Mouse (Mus musculus) heart, embryonic 10.5 days (tissue): Measurements from ENCODE around the gene Gucy2e. TPM values are rescaled to one million over a fixed set of nuclear protein-coding genes. Genes with fewer than 3 reads are reported as not detected.

ENCODE experiments used
- DNase-seq: peaks from one replicate; pipeline ENCODE4 v3.0.0-alpha.2; 2017; ENCODE audit warnings: low spot score
- H3K27ac ChIP-seq: fragments of 300-500 bp; sonication (generic); 2 replicates; pipeline ENCODE4 v1.5.1; 2016; ENCODE audit warnings: mild to moderate bottlenecking
- H3K27me3 ChIP-seq: fragments of 300-500 bp; sonication (generic); 2 replicates; pipeline ENCODE4 v1.6.1; 2016; ENCODE audit warnings: mild to moderate bottlenecking; ENCODE audit not compliant: poor library complexity, insufficient read depth, severe bottlenecking
- H3K36me3 ChIP-seq: fragments of 300-500 bp; sonication (generic); 2 replicates; pipeline ENCODE4 v1.6.1; 2016; ENCODE audit warnings: mild to moderate bottlenecking, moderate library complexity
- H3K4me1 ChIP-seq: fragments of 300-500 bp; sonication (generic); 2 replicates; pipeline ENCODE4 v1.6.1; 2016; ENCODE audit warnings: mild to moderate bottlenecking
- H3K4me3 ChIP-seq: fragments of 300-500 bp; sonication (generic); 2 replicates; pipeline ENCODE4 v1.5.1; 2016; ENCODE audit warnings: mild to moderate bottlenecking, moderate library complexity
- H3K9me3 ChIP-seq: fragments of 300-500 bp; sonication (generic); 2 replicates; pipeline ENCODE4 v1.6.1; 2016; ENCODE audit warnings: mild to moderate bottlenecking, moderate library complexity
- WGBS: fragments of 180-500 bp; shearing (Covaris S2); methylation state at CpG from one replicate; pipeline ENCODE4 v1.1.7; 2016; 5-methylcytosine and 5-hydroxymethylcytosine counted together
- polyA plus RNA-seq: library from polyadenylated mRNA; unstranded; fragments of >200 nt; fragmentation: Nextera tagmentation; extraction: Ambion mirVana; gene quantifications from 2 replicates; pipeline ENCODE4 v1.2.1, GENCODE M21; 2016

Gucy2e gene
- polyA plus RNA-seq, 1 experiment from 2014 or later = 0.24 TPM

- H3K27me3 ChIP-seq = peaks cover 42% of the 10 kb centered on the region
- peak; percentile 73 for DNase-seq
- WGBS = 5% methylated on average over 5 of the region's 5 CpGs
- peak overlapping the region; percentile 56 for H3K4me3 ChIP-seq
- H3K27ac ChIP-seq = peak overlapping the region; percentile 13; the same call in 1 of the 2 replicates
- peaks cover 28% of the 10 kb centered on the region for H3K4me1 ChIP-seq
- no peaks in the 10 kb centered on the region for H3K9me3 ChIP-seq
- no peaks in the 10 kb centered on the region for H3K36me3 ChIP-seq
Measured at GRCm38 (mm10) chr11:69196766-69197165, 40.1 kb downstream of the Gucy2e start.

DNA sequence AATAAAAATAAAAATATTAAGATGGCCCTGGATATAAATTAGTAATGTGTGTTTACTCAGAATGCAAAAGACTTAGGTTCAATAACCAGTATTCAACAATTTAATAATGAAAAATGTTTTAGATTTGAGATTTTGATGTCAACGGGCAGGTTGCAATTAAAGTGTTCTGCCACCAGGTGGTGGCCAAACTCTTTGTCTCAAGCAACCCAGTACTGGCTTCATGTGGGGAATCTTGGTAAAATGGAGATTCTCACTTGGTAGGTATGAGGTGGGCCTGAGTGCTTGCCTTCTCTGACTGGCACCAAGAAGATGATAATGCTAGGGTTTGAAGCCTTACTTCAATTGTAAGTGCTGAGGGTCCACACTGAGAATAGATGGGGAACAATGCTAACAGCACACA is 44.0 kb downstream of the Gucy2e start:
- H3K36me3 ChIP-seq = no peaks in the 10 kb centered on the region
- H3K27ac ChIP-seq = no peak overlapping the region
- WGBS = 4% methylated on average over 1 of the region's 1 CpGs
- no peaks in the 10 kb centered on the region for H3K9me3 ChIP-seq
- H3K27me3 ChIP-seq = peaks cover 35% of the 10 kb centered on the region
- peaks cover 14% of the 10 kb centered on the region for H3K4me1 ChIP-seq
- peak; percentile 72 for DNase-seq
- no peak overlapping the region for H3K4me3 ChIP-seq

GRCm38 (mm10) chr11:69185936-69186335 is 50.9 kb downstream of the Gucy2e start:
- Histone ChIP-seq H3K9me3 (no peaks in the 10 kb centered on the region), H3K4me1 (no peaks in the 10 kb centered on the region), H3K27me3 (peaks cover 19% of the 10 kb centered on the region; the same call in 1 of the 2 replicates), H3K4me3 (no peak overlapping the region), H3K27ac (no peak overlapping the region), H3K36me3 (no peaks in the 10 kb centered on the region)
- peak; percentile 59 for DNase-seq
- 81% methylated on average over 6 of the region's 6 CpGs for WGBS

DNA sequence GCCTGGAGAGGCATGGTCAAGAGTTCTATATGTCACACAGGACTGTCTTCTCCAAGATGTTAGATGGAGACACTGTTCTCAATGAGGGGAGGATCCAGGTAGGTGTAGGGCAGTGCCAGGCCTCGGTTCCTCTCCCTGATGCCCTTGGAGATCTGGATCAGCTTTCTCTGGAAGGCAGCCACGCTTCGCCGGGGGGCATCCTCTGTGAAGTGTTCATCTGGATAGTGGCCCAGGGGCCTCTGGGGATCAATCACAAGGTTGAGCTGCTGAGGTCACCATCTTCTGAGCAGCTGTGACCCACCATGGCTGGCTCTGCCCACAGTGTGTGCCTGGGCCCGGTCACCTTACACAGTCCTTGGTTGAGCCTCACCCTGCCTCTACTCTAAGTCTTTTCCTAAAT is 51.8 kb downstream of the Gucy2e start:
- Histone ChIP-seq H3K4me3 (no peak overlapping the region), H3K36me3 (no peaks in the 10 kb centered on the region), H3K27ac (no peak overlapping the region), H3K4me1 (no peaks in the 10 kb centered on the region), H3K27me3 (peaks cover 19% of the 10 kb centered on the region; the same call in 1 of the 2 replicates), H3K9me3 (no peaks in the 10 kb centered on the region)
- peak; percentile 64 for DNase-seq
- WGBS = 90% methylated on average over 5 of the region's 5 CpGs

- H3K27me3 ChIP-seq = no peaks in the 10 kb centered on the region
- no peak for DNase-seq
- 72% methylated on average over 4 of the region's 4 CpGs for WGBS
Measured at GRCm38 (mm10) chr11:69180120-69180519, 56.7 kb downstream of the Gucy2e start.

DNA sequence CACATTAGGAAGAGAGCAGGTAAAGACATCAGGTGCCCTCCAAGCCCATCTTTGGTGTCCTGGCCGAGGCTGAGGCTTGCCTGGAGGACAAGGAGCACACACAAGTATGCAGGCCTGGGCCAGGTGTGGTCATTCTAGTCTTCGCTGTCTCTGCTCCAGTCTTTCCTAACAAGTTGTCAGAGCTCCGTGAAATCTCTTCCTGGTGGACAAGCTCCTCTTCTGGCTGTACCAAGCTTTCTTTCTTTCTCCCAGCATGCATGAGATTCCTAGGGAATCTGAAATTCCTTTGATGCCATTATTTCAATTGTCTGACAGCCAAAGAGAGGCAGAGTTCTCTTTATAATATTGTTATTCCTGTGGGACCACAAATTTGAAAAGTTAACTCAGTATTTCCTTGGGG is 57.3 kb downstream of the Gucy2e start:
- Histone ChIP-seq H3K9me3 (no peaks in the 10 kb centered on the region), H3K36me3 (no peaks in the 10 kb centered on the region), H3K27me3 (no peaks in the 10 kb centered on the region), H3K4me3 (no peak overlapping the region), H3K27ac (no peak overlapping the region), H3K4me1 (peaks cover 11% of the 10 kb centered on the region; the same call in 1 of the 2 replicates)
- peak; percentile 65 for DNase-seq
- 53% methylated on average over 3 of the region's 3 CpGs for WGBS

More at GRCm38 (mm10) chr11:69180120-69180519, 56.7 kb downstream of the Gucy2e start:
- Histone ChIP-seq H3K4me1 (peaks cover 11% of the 10 kb centered on the region; the same call in 1 of the 2 replicates), H3K9me3 (no peaks in the 10 kb centered on the region), H3K36me3 (no peaks in the 10 kb centered on the region), H3K27ac (no peak overlapping the region), H3K4me3 (no peak overlapping the region)

GRCm38 (mm10) chr11:69178525-69178924 is 58.3 kb downstream of the Gucy2e start:
- DNase-seq = no peak
- 75% methylated on average over 3 of the region's 3 CpGs for WGBS
- H3K36me3 ChIP-seq = no peaks in the 10 kb centered on the region
- no peak overlapping the region for H3K27ac ChIP-seq
- no peaks in the 10 kb centered on the region for H3K9me3 ChIP-seq
- H3K4me1 ChIP-seq = peaks cover 11% of the 10 kb centered on the region; the same call in 1 of the 2 replicates
- no peak overlapping the region for H3K4me3 ChIP-seq
- no peaks in the 10 kb centered on the region for H3K27me3 ChIP-seq

DNA sequence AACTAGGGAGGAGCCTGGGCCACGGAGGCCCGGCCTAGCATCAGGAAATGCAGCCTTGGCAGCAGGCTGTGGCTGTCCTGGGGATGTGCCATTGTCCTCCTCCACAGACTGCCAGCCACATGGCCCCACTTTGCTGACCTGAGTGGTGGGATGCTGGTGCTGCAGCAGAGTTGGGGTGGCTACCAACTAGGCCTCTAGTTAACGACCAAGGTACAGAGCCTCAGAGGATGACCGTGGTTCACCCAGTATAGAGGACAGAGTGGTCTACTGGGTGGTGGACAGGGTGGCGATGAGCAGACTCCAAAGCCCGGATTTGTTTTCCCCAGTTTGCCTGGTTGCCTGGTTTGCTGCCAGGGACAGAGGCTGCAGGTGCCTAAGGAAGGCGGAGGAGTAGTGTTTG is 62.1 kb downstream of the Gucy2e start:
- Histone ChIP-seq H3K4me3 (no peak overlapping the region), H3K27ac (no peak overlapping the region), H3K4me1 (peaks cover 11% of the 10 kb centered on the region; the same call in 1 of the 2 replicates), H3K36me3 (no peaks in the 10 kb centered on the region), H3K9me3 (no peaks in the 10 kb centered on the region), H3K27me3 (peaks cover 12% of the 10 kb centered on the region)
- DNase-seq = peak; percentile 70
- WGBS = 78% methylated on average over 7 of the region's 7 CpGs

DNA sequence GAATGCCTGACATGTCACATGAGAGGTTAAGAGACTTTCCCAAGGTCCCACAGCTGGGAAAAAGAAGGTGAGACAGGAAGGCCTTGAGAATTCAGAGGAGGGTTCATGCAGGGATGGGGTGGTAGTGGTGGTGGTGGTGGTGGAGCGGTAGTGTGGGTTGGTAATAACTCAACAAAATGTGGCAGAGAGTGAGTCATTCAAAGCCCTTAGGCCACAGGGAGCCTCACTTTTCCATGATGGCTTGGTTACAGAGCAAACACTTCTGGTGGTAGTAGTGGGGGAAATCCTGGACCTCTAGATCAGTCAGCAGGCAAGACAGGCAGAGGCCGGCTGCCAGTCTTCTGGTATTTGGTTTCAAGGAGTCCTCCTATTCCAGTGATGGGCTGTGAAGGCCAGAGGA is 64.2 kb downstream of the Gucy2e start:
- Histone ChIP-seq H3K4me1 (no peaks in the 10 kb centered on the region), H3K4me3 (no peak overlapping the region), H3K27me3 (peaks cover 33% of the 10 kb centered on the region), H3K27ac (no peak overlapping the region), H3K9me3 (no peaks in the 10 kb centered on the region), H3K36me3 (no peaks in the 10 kb centered on the region)
- DNase-seq = peak; percentile 73
- 82% methylated on average over 2 of the region's 2 CpGs for WGBS

GRCm38 (mm10) chr11:69171626-69172025 is 65.2 kb downstream of the Gucy2e start:
- Histone ChIP-seq H3K27me3 (peaks cover 38% of the 10 kb centered on the region), H3K27ac (no peak overlapping the region), H3K4me1 (no peaks in the 10 kb centered on the region), H3K4me3 (no peak overlapping the region), H3K36me3 (no peaks in the 10 kb centered on the region), H3K9me3 (no peaks in the 10 kb centered on the region)
- WGBS = 31% methylated on average over 7 of the region's 7 CpGs
- peak; percentile 59 for DNase-seq

DNA sequence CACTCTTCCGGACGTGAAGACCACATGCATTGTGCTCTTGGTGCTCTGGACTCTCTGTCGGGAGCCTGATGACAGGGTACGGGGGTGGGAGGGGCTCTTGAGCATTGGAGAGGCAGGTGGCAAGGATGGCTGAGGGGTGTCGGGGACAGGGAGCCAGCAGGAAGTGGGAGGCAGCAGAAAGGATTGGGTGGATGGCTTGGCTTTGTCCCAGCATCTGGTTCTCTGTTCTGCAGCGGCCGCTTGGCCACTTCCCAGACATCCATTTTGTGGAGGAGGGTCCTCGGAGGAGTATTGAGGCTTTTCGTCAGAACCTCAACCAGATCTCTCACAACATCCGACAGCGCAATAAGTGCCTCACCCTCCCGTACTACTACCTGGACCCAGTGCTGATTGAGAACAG is 67.5 kb downstream of the Gucy2e start:
- Histone ChIP-seq H3K27ac (no peak overlapping the region), H3K4me1 (no peaks in the 10 kb centered on the region), H3K9me3 (no peaks in the 10 kb centered on the region), H3K4me3 (no peak overlapping the region), H3K36me3 (no peaks in the 10 kb centered on the region), H3K27me3 (peaks cover 60% of the 10 kb centered on the region)
- no peak for DNase-seq
- 89% methylated on average over 12 of the region's 12 CpGs for WGBS

Other genes starting within 250 kb of the Gucy2e start
- 30.9 and 35.6 TPM in 2 replicates for gene Pfas, start 228.6 kb downstream of the Gucy2e start, polyA plus RNA-seq
- gene Ctc1, start 221.1 kb downstream of the Gucy2e start, polyA plus RNA-seq = 69.0 and 76.7 TPM in 2 replicates
- gene Aurkb, start 191.4 kb downstream of the Gucy2e start, polyA plus RNA-seq = 110 and 147 TPM in 2 replicates
- gene Borcs6, start 177.3 kb downstream of the Gucy2e start, polyA plus RNA-seq = 8.2 and 9.0 TPM in 2 replicates
- gene Tmem107, start 166.2 kb downstream of the Gucy2e start, polyA plus RNA-seq = 29.1 and 30.4 TPM in 2 replicates
- gene Vamp2, start 148.5 kb downstream of the Gucy2e start, polyA plus RNA-seq = 85.8 and 93.0 TPM in 2 replicates
- gene Per1, start 141.8 kb downstream of the Gucy2e start, polyA plus RNA-seq = 8.0 and 8.8 TPM in 2 replicates
- 0.60 and 0.63 TPM in 2 replicates for gene Hes7, start 116.6 kb downstream of the Gucy2e start, polyA plus RNA-seq
- 0.16 and 0.17 TPM in 2 replicates for gene 9130213A22Rik, start 114.4 kb downstream of the Gucy2e start, polyA plus RNA-seq
- 0.16 and 0.25 TPM in 2 replicates for gene Aloxe3, start 111.1 kb downstream of the Gucy2e start, polyA plus RNA-seq
- not detected in 2 replicates for gene Alox12b, start 80.0 kb downstream of the Gucy2e start, polyA plus RNA-seq
- 1.1 and 1.2 TPM in 2 replicates for gene Alox8, start 39.2 kb downstream of the Gucy2e start, polyA plus RNA-seq
- gene Cntrob, start 86.7 kb upstream of the Gucy2e start, polyA plus RNA-seq = 20.7 and 21.4 TPM in 2 replicates
- gene Trappc1, start 86.9 kb upstream of the Gucy2e start, polyA plus RNA-seq = 155 and 186 TPM in 2 replicates
- gene Kcnab3, start 89.2 kb upstream of the Gucy2e start, polyA plus RNA-seq = 0.45 and 0.59 TPM in 2 replicates
- 6.4 and 9.8 TPM in 2 replicates for gene Rnf227, start 103.4 kb upstream of the Gucy2e start, polyA plus RNA-seq
- 15.8 and 26.5 TPM in 2 replicates for gene Chd3, start 132.4 kb upstream of the Gucy2e start, polyA plus RNA-seq
- 158 and 165 TPM in 2 replicates for gene Naa38, start 158.5 kb upstream of the Gucy2e start, polyA plus RNA-seq
- 27.4 and 31.8 TPM in 2 replicates for gene Cyb5d1, start 158.6 kb upstream of the Gucy2e start, polyA plus RNA-seq
- 38.9 and 52.5 TPM in 2 replicates for gene Tmem88, start 161.2 kb upstream of the Gucy2e start, polyA plus RNA-seq
- gene Kdm6b, start 176.6 kb upstream of the Gucy2e start, polyA plus RNA-seq = 20.9 and 26.9 TPM in 2 replicates